Mouse (Mus musculus) kidney, postnatal 36 days (tissue): ENCODE measurements around the gene Ifitm6.
"Not testable (repeated sequence)": the region's sequence is repeated elsewhere in the genome, so short reads cannot be mapped to it uniquely, and the experiment has no call there.

Experiments
- DNase-seq, 2 experiments: peaks; one replicate each; pipeline ENCODE4 v3.0.0; 2021 to 2022; ENCODE audit warnings: mixed read lengths in 2 of 2

Gene Ifitm6

GRCm38 (mm10) chr7:141008312-141008761 lies 9.4 kb downstream of the Ifitm6 start:
- DNase-seq = peak; percentile 21 to 42

DNA sequence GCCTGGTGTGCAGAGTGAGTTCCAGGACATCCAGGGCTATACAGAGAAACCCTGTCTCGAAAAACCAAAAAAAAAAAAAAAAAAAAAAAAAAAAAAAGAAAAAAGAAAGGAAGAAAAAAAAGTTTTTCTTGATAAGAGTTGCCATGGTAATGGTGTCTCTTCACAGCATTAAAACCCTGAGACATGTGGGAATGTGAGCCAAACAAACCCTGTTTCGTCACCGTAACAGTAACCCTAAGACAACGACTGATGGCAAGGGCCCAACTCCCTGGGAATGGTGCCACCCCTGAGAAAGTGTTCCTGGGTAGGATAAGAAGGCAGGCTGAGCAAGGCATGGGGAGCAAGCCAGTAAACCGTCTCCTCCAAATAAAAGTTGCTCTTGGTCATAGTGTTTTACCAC lies 10.8 kb downstream of the Ifitm6 start:
- no peak for DNase-seq

GRCm38 (mm10) chr7:141006446-141006845 lies 11.3 kb downstream of the Ifitm6 start:
- no peak for DNase-seq

DNA sequence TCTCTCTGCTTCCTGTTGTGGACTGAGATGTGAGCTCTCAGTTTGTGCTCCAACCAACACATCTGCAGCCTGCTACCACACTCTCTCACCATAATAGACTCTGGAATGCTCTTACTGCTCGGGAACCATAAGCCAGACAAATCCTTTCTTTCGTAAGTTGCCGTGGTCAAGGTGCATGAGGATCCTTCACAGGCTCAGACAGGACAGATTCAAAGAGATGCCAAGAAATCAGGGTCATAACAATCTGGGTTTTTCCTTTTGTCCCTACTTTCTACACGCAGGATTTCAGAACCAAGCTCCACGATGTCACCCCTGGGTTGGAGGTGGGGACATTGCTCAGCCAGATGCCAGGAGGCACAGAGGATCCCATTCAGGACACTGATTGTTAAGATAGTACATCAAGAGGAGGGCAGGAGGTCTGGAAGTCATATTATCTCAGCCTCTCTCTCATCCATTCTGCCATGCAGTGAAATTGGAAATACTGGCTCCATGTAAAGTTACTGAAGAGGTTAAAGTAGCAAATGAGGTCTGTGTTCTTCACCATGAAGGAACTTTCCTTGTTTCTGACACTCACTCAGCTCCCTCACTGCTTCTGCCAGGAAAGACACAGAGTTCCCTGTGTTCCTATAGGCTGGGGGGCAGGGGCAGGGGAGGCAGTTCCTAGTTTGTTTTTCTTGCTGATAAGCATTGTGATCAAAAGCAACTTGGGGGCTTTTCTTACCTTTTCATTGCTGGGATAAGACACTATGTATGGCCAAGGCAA lies 14.3 kb downstream of the Ifitm6 start:
- DNase-seq = no peak

GRCm38 (mm10) chr7:141000881-141001708 lies 16.6 kb downstream of the Ifitm6 start:
- no peak for DNase-seq

DNA sequence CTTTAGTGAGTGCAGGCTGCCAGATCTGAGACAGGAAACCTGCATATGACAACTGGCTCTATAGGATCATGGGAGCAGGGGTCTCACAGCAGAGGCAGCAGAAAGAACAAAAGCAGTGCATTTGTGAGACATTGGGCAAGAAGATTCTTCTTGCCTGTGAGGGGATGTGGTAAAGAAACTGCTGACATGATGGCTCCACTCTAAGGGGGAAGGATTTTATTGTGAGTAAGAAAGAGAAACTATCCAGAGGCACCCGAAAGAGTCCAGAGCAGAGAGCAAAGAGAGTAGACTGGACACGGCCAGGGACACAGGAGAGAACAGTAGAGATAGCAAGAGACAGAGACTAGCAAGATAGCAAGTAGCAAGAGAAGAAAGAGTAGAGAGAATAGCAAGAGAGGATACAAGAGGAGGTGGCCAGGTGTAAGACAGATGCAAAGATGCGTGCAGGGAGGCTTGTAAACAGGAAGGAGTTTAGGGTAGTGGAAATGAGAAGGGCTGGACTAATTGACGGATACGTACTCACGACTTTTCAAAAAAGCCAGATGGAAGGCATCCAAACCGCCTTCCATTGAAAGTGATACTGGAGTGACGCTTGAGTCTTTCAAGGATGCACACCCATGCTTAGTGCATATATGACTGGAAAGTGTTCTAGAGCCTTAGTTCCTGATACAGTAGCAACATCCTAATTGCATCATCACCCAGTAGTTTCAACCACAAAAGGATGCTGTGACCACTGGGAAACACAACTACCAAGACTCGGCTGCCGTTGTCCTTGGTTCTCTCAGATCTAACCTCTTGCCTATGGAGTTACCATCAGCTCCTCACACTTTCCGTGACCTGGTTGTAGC lies 18.6 kb downstream of the Ifitm6 start:
- no peak for DNase-seq

DNA sequence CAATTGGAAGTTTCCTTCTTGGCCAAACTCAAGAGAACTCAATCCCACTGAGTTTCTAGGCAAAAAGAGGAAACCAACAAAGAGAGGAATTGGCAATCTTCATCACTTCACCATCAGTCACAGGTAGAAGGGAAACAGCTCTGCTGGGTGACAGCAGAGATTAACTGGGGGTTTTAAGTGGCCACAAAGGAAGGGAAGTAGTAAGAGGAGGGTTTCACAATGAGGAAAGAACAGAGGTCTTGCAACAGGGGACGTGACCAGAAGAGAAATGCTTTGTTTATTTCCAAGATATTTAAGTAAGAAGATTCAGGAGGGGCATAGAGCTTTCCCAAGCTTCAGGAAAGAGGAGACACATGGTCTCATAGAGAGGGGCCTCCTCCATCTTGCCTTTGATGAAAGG lies 19.9 kb downstream of the Ifitm6 start:
- no peak for DNase-seq

- no peak for DNase-seq
Observed at GRCm38 (mm10) chr7:140991117-140991689, 26.5 kb downstream of the Ifitm6 start.

GRCm38 (mm10) chr7:140990622-140991021 lies 27.1 kb downstream of the Ifitm6 start:
- no peak for DNase-seq

GRCm38 (mm10) chr7:140990185-140990584 lies 27.5 kb downstream of the Ifitm6 start:
- no peak for DNase-seq

DNA sequence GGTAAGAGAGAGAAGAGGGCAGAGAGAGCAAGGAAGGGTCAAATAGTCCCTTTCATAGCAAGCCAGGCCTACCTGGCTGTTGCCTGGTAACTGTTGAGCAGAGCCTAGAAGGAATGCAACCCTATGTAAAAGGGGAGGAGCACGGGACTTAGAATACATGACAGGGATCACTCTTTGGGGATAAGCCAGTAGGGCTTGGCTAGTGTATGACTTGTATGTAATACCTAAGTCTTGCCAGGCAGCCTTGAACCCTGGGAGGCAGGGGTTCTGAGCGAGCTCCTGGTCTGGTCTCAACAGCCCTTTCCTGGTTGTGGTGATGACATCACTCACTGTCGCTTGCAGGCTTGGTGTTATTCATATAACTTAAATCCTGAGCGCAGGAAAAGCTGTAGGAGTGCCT lies 28.7 kb downstream of the Ifitm6 start:
- no peak for DNase-seq

DNA sequence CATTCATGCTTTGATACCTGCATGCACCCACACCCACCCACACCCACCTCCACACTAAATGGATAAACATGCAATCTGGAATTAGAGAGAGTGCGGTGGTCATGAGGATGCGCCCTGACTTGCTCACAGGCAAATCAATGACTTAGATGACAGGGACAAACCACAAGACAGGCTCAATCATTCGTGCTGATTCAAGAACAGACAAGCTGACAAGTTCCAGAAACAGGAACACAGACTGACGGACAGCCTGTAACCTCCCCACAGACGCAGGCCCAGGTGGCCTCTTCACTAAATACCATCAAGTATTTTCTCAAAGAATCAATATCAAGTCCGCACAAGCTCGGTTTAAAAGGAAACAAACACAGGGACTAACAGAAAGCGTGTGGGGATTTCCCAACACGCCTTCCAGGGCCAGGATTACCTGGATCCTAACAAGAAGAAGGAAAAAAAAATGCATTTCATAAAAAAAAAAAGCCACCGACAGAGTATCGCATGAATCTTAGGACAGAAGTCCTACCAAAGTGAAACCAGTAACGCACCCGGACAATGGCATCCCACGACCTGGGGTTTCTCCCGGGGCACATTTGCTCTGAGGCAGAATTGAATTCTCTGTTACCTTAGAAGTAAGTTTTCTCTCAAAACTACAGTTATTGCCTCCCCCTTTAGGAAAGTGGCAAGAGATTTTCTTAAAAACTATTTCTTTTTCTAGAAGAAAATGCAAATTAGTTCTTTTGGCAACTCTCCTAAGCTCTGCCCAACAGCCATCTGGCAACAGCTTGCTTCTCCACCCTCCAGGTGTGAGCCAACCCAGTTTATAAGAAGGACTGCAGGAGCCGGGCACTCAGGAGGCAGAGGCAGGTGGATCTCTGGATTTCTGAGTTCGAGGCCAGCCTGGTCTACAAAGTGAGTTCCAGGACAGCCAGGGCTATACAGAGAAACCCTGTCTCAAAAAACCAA lies 30.3 kb downstream of the Ifitm6 start:
- no peak for DNase-seq

- DNase-seq = no peak
Observed at GRCm38 (mm10) chr7:140982971-140983370, 34.8 kb downstream of the Ifitm6 start.

DNA sequence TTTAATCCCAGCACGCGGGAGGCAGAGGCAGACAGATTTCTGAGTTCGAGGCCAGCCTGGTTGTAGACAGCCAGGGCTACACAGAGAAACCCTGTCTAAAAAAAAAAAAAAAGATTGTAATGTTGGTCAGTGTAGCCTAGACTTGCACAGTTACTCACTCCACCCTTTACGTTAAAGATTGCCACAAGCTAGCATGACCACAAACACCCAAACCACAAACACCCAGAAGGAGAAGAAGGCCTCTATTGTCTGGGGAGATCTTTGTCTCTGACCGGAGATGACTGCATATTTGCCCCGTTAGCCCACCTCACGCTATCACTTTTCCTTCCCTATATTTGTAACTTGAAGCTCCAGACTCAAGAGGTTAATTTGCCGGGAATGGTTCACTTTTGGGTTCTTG lies 36.0 kb downstream of the Ifitm6 start:
- DNase-seq = no peak

GRCm38 (mm10) chr7:140976720-140977119 lies 41.0 kb downstream of the Ifitm6 start:
- not testable (repeated sequence) for DNase-seq

- no peak for DNase-seq
Observed at GRCm38 (mm10) chr7:140975465-140975864, 42.3 kb downstream of the Ifitm6 start.

DNA sequence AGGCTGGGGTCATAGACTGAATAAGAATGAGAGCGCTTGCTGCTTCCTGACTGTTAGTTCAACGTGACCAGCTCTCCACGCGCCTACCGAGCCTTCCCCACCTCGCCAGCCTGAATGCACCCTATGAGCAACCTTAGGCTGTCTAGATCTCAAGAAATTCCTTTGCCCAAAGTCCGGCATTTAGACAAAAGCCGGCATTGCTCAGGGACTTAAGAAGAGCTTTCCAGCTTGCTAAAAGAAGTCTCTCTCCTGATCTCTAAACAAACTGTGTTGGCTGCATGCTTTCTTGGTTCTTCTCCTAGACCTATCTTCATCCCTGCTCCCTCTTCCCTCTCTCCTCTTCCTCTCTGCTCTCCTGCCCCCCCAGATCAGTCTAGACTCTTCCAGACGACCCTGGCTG lies 42.8 kb downstream of the Ifitm6 start:
- DNase-seq = no peak

- DNase-seq = no peak
Observed at GRCm38 (mm10) chr7:140973396-140974165, 44.1 kb downstream of the Ifitm6 start.

- DNase-seq = peak in 1 of 2 experiments; percentile 53
Observed at GRCm38 (mm10) chr7:140971479-140972171, 46.1 kb downstream of the Ifitm6 start.

- no peak for DNase-seq
Observed at GRCm38 (mm10) chr7:140970931-140971330, 46.8 kb downstream of the Ifitm6 start.
